Mouse (Mus musculus) MEL (cell line): ENCODE data around the gene Cmtm6. TPM values are rescaled to one million over a fixed set of nuclear protein-coding genes. Genes with fewer than 3 reads are reported as not detected.

Experiments used
- DNase-seq: peaks from one replicate; pipeline ENCODE4 v3.0.0; 2011; ENCODE audit warnings: low read depth, low spot score
- H3K27ac ChIP-seq: 2 replicates; pipeline ENCODE4 v1.5.1; 2012; ENCODE audit warnings: low read depth, mild to moderate bottlenecking, control low read depth, low read length, moderate library complexity; ENCODE audit not compliant: control insufficient read depth
- H3K27me3 ChIP-seq, 2 experiments: fragments of 150-350 bp in 1 of 2; sonication (generic) in 1 of 2; 2 replicates each; pipeline ENCODE4 v1.6.1; 2012; ENCODE audit warnings: low read length in 2 of 2, mild to moderate bottlenecking in 2 of 2, improper control_type of control experiment in 1 of 2, moderate library complexity in 1 of 2; ENCODE audit not compliant: insufficient read depth in 2 of 2, control insufficient read depth in 1 of 2
- H3K36me3 ChIP-seq, 2 experiments: 2 replicates each; pipeline ENCODE4 v1.6.1; 2012 to 2014; ENCODE audit warnings: low read length in 2 of 2, improper control_type of control experiment in 1 of 2, inconsistent platforms in 1 of 2, mild to moderate bottlenecking in 1 of 2; ENCODE audit not compliant: insufficient read depth in 2 of 2, control insufficient read depth in 1 of 2
- H3K4me1 ChIP-seq, 2 experiments: fragments of 150-350 bp in 1 of 2; sonication (generic) in 1 of 2; 2 replicates each; pipeline ENCODE4 v1.6.1; 2012; ENCODE audit warnings: low read length in 2 of 2, improper control_type of control experiment in 1 of 2, mild to moderate bottlenecking in 1 of 2; ENCODE audit not compliant: insufficient read depth in 2 of 2, control insufficient read depth in 1 of 2
- H3K4me3 ChIP-seq, 2 experiments: fragments of 150-350 bp in 1 of 2; sonication (generic) in 1 of 2; 2 replicates each; pipeline ENCODE4 v1.5.1; 2012; ENCODE audit warnings: low read depth in 2 of 2, low read length in 2 of 2, mild to moderate bottlenecking in 2 of 2, moderate library complexity in 2 of 2, control low read depth in 1 of 2, improper control_type of control experiment in 1 of 2; ENCODE audit not compliant: control insufficient read depth in 1 of 2, insufficient read depth in 1 of 2
- H3K79me2 ChIP-seq: 2 replicates; pipeline ENCODE4 v1.6.1; 2012; ENCODE audit warnings: mild to moderate bottlenecking, low read length, moderate library complexity; ENCODE audit not compliant: control insufficient read depth, poor library complexity, insufficient read depth
- H3K9ac ChIP-seq: 2 replicates; pipeline ENCODE4 v1.6.1; 2012; ENCODE audit warnings: low read depth, mild to moderate bottlenecking, control low read depth, low read length, moderate library complexity; ENCODE audit not compliant: control insufficient read depth, poor library complexity, severe bottlenecking
- H3K9me3 ChIP-seq: fragments of 150-350 bp; sonication (generic); replicated peaks from 2 replicates; pipeline ENCODE4 v1.6.1; 2012; ENCODE audit warnings: mild to moderate bottlenecking, low read length, improper control_type of control experiment, moderate library complexity; ENCODE audit not compliant: insufficient read depth
- BHLHE40 ChIP-seq: IDR thresholded peaks from 2 replicates; pipeline ENCODE4 v1.6.1; 2012; ENCODE audit warnings: low read depth, mild to moderate bottlenecking, inconsistent platforms, low read length, improper control_type of control experiment, borderline replicate concordance
- CHD2 ChIP-seq: IDR thresholded peaks from 2 replicates; pipeline ENCODE4 v1.6.1; 2011; ENCODE audit warnings: low read length, improper control_type of control experiment
- CTCF ChIP-seq, 3 experiments: IDR thresholded peaks in 2 of 3; conservative IDR thresholded peaks in 1 of 3; 2 replicates each; pipeline ENCODE4 v1.5.1; 2011 to 2012; ENCODE audit warnings: low read length in 3 of 3, low read depth in 2 of 3, mild to moderate bottlenecking in 2 of 3, improper control_type of control experiment in 1 of 3, inconsistent platforms in 1 of 3, mixed read lengths in 1 of 3, moderate library complexity in 1 of 3; ENCODE audit not compliant: control insufficient read depth in 1 of 3, insufficient read depth in 1 of 3, poor library complexity in 1 of 3, severe bottlenecking in 1 of 3
- EP300 ChIP-seq, 2 experiments: IDR thresholded peaks; 2 replicates each; pipeline ENCODE4 v1.6.1; 2011; ENCODE audit warnings: improper control_type of control experiment in 2 of 2, low read length in 2 of 2, low read depth in 1 of 2, mild to moderate bottlenecking in 1 of 2
- GABPA ChIP-seq: IDR thresholded peaks from 2 replicates; pipeline ENCODE4 v1.6.1; 2012; ENCODE audit warnings: low read depth, mild to moderate bottlenecking, inconsistent platforms, low read length, improper control_type of control experiment, moderate library complexity
- GATA1 ChIP-seq: IDR thresholded peaks from 2 replicates; pipeline ENCODE4 v1.6.1; 2011; ENCODE audit warnings: low read depth, low read length, improper control_type of control experiment
- MEF2A ChIP-seq: IDR thresholded peaks from 2 replicates; pipeline ENCODE4 v1.6.1; 2014; ENCODE audit warnings: low read depth, mild to moderate bottlenecking, inconsistent platforms, low read length, improper control_type of control experiment; ENCODE audit not compliant: poor library complexity, insufficient replicate concordance, severe bottlenecking; ENCODE audit errors: extremely low read depth
- MYC ChIP-seq: IDR thresholded peaks from 2 replicates; pipeline ENCODE4 v1.6.1; 2011; ENCODE audit warnings: low read depth, mild to moderate bottlenecking, low read length, improper control_type of control experiment, moderate library complexity
- NRF1 ChIP-seq: IDR thresholded peaks from 2 replicates; pipeline ENCODE4 v1.6.1; 2014; ENCODE audit warnings: low read depth, mild to moderate bottlenecking, inconsistent platforms, low read length, improper control_type of control experiment, moderate library complexity; ENCODE audit not compliant: poor library complexity, insufficient read depth, severe bottlenecking
- RAD21 ChIP-seq: IDR thresholded peaks from 2 replicates; pipeline ENCODE4 v1.6.1; 2011; ENCODE audit warnings: mild to moderate bottlenecking, low read depth, low read length, improper control_type of control experiment
- RCOR1 ChIP-seq: IDR thresholded peaks from 2 replicates; pipeline ENCODE4 v1.6.1; 2012; ENCODE audit warnings: low read depth, mild to moderate bottlenecking, inconsistent platforms, low read length, improper control_type of control experiment
- SMC3 ChIP-seq: IDR thresholded peaks from 2 replicates; pipeline ENCODE4 v1.6.1; 2011; ENCODE audit warnings: low read depth, low read length, improper control_type of control experiment
- USF1 ChIP-seq: IDR thresholded peaks from 2 replicates; pipeline ENCODE4 v1.6.1; 2014; ENCODE audit warnings: low read depth, mild to moderate bottlenecking, inconsistent platforms, low read length, improper control_type of control experiment, moderate library complexity
- ZC3H11A ChIP-seq: IDR thresholded peaks from 2 replicates; pipeline ENCODE4 v1.6.1; 2012; ENCODE audit warnings: low read depth, mild to moderate bottlenecking, inconsistent platforms, low read length, improper control_type of control experiment
- ZKSCAN1 ChIP-seq: IDR thresholded peaks from 2 replicates; pipeline ENCODE4 v1.6.1; 2012; ENCODE audit warnings: low read depth, mild to moderate bottlenecking, inconsistent platforms, low read length, improper control_type of control experiment, moderate library complexity
- ZNF384 ChIP-seq: IDR thresholded peaks from 2 replicates; pipeline ENCODE4 v1.6.1; 2012; ENCODE audit warnings: low read depth, mild to moderate bottlenecking, inconsistent platforms, low read length, improper control_type of control experiment
- polyA plus RNA-seq, 2 experiments: library from polyadenylated mRNA; stranded (reverse) in 1 of 2; unstranded in 1 of 2; fragments of >175 nt in 1 of 2; fragments of >200 nt in 1 of 2; gene quantifications; 2 replicates each; pipeline versions ENCODE4 v1.2.1 to v1.2.4; 2012; ENCODE audit warnings: low replicate concordance in 2 of 2, low read depth in 1 of 2; ENCODE audit not compliant: insufficient read length in 2 of 2, insufficient read depth in 1 of 2, missing spikeins in 1 of 2
- total RNA-seq: library from RNA; depleted of rRNA; stranded (reverse); fragments of 300-350 nt; gene quantifications from 2 replicates; pipeline ENCODE4 v1.2.3, GENCODE M21; 2012

Cmtm6 gene
- total and polyA plus RNA-seq, 3 experiments: 17.6 to 21.7 TPM; not detected in 1

DNA sequence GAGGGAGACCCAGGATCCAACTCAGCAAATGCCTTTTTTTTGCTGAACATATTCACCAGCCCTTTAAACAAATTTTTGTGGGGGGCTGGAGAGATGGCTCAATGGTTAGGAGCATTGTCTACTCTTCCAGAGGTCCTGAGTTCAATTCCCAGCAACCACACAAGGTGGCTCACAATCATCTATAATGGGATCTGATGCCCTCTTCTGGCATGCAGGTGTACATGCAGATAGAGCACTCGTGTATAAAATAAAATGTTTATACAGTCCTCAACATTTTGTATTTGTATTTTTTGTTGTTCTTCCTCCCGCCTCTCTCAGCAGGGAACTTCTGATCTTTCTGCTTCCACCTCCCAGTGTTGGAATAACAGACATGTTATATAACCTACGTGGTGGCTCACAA is 20.7 kb downstream of the Cmtm6 start:
- H3K27me3 ChIP-seq: no peaks in the 10 kb centered on the region
- no peak overlapping the region for H3K27ac ChIP-seq
- H3K79me2 ChIP-seq: no peaks in the 10 kb centered on the region
- H3K4me1 ChIP-seq: no peaks in the 10 kb centered on the region; a peak in 1 of 4 replicates
- peaks cover 0 to 2% of the 10 kb centered on the region in 2 experiments; a peak in 1 of 4 replicates for H3K36me3 ChIP-seq
- H3K4me3 ChIP-seq: no peak overlapping the region
- DNase-seq: no peak
- no peaks in the 10 kb centered on the region for H3K9me3 ChIP-seq
- no peak overlapping the region for H3K9ac ChIP-seq
- TF ChIP-seq CHD2 (no peak), SMC3 (peak; percentile 50), ZC3H11A (peak; percentile 27; the same call in 1 of the 2 replicates), MYC (no peak), RAD21 (peak; percentile 29), CTCF (IDR thresholded peaks at IDR 0.05 in 2 of 3, conservative IDR thresholded peaks at IDR 0.05 in 1 of 3; ENCODE audit: control insufficient read depth in 1 of 3, insufficient read depth in 1 of 3, low read depth in 2 of 3, low read length in 3 of 3, poor library complexity in 1 of 3, severe bottlenecking in 1 of 3) (peak in 2 of 3 experiments; percentile 41 to 56; a peak in 3 of 6 replicates)

DNA sequence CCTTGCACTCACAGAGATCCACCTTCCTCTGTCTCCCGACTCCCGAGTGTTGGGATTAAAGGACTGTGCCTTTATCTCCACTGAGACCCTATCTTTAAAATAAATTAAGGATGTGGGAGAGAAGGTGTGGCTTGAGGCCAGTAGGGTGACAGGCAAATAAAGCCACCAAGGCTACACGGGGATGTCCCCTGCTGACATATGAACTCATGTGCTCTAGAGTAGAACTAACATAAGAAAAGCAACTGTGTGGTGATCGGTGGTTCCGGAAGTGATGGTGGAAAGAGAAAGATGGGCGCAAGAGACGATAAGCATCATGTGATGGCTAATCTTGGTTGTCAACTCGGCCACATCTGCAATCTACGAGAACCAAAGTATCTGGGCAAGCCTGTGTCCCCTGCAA is 21.4 kb downstream of the Cmtm6 start:
- Histone ChIP-seq H3K9me3 (no peaks in the 10 kb centered on the region), H3K4me3 (no peak overlapping the region), H3K4me1 (no peaks in the 10 kb centered on the region; a peak in 1 of 4 replicates), H3K9ac (no peak overlapping the region), H3K79me2 (no peaks in the 10 kb centered on the region), H3K27me3 (no peaks in the 10 kb centered on the region), H3K36me3 (peaks cover 0 to 6% of the 10 kb centered on the region in 2 experiments; a peak in 2 of 4 replicates), H3K27ac (no peak overlapping the region)
- DNase-seq: no peak
- TF ChIP-seq GATA1: no peak
- TF ChIP-seq MEF2A: no peak
- no peak for TF ChIP-seq RCOR1
- TF ChIP-seq NRF1: no peak
- no peak for TF ChIP-seq USF1
- no peak for TF ChIP-seq ZKSCAN1
- no peak for TF ChIP-seq BHLHE40
- no peak for TF ChIP-seq EP300 (IDR thresholded peaks at IDR 0.05; ENCODE audit: low read depth in 1 of 2, low read length in 2 of 2)
- TF ChIP-seq ZNF384: no peak
- TF ChIP-seq GABPA: no peak
